ENCODE assay signal across 8 mouse cellular contexts in genomic region chr12:112873452-112874190, GRCm38 (mm10). TPM values are rescaled to one million over a fixed set of nuclear protein-coding genes. Genes with fewer than 3 reads are reported as not detected.
A peak's percentile ranks its signal among the peaks of the same experiment; 100 is the strongest.
DNase-seq lines count a peak whose midpoint lies in the region; ATAC-seq lines count a peak whose summit lies in the region.

No protein-coding gene starts in this region.

- no peak overlapping the region for H3K27ac ChIP-seq in forebrain, embryonic 11.5 days (ENCODE audit: low read depth, low read length)
- H3K27ac ChIP-seq in hindbrain, embryonic 14.5 days, result no peak overlapping the region
- H3K27ac ChIP-seq in limb, embryonic 10.5 days, result no peak overlapping the region
- no peak overlapping the region for H3K27ac ChIP-seq in midbrain, embryonic 14.5 days (replicated peaks; ENCODE audit: low read depth, low read length)
- no peak overlapping the region for H3K27ac ChIP-seq in stomach, embryonic 14.5 days (ENCODE audit: low read length)

- no peak overlapping the region for H3K4me3 ChIP-seq in forebrain, embryonic 11.5 days (ENCODE audit: low read depth, low read length)
- H3K4me3 ChIP-seq in hindbrain, embryonic 14.5 days (replicated peaks; ENCODE audit: low read length), result peak overlapping the region; percentile 21
- H3K4me3 ChIP-seq in limb, embryonic 10.5 days, result peak overlapping the region; percentile 39
- peak overlapping the region; percentile 24 for H3K4me3 ChIP-seq in midbrain, embryonic 14.5 days (replicated peaks; ENCODE audit: low read depth, low read length)
- H3K4me3 ChIP-seq in stomach, embryonic 14.5 days (ENCODE audit: low read depth, low read length), result peak overlapping the region; percentile 17

- whole genome bisulfite sequencing in forebrain, embryonic 11.5 days, result 21% methylated on average over 18 of the region's 18 CpGs
- WGBS in hindbrain, embryonic 14.5 days, result 22% methylated on average over 18 of the region's 18 CpGs
- WGBS in limb, embryonic 10.5 days, result 24% methylated on average over 18 of the region's 18 CpGs
- WGBS in midbrain, embryonic 14.5 days, result 22% methylated on average over 18 of the region's 18 CpGs
- 16% methylated on average over 18 of the region's 18 CpGs for WGBS in stomach, embryonic 14.5 days

- peaks cover 16% of the 10 kb centered on the region for H3K4me1 ChIP-seq in forebrain, embryonic 11.5 days (replicated peaks; ENCODE audit: control insufficient read depth, insufficient read depth, low read length)
- H3K4me1 ChIP-seq in hindbrain, embryonic 14.5 days (replicated peaks; ENCODE audit: control insufficient read depth, insufficient read depth, low read length), result peaks cover 21% of the 10 kb centered on the region; the same call in 1 of the 2 replicates
- peaks cover 55% of the 10 kb centered on the region for H3K4me1 ChIP-seq in limb, embryonic 10.5 days
- peaks cover 10% of the 10 kb centered on the region; the same call in 1 of the 2 replicates for H3K4me1 ChIP-seq in midbrain, embryonic 14.5 days (ENCODE audit: control insufficient read depth, insufficient read depth, low read length)
- peaks cover 25% of the 10 kb centered on the region; the same call in 1 of the 2 replicates for H3K4me1 ChIP-seq in stomach, embryonic 14.5 days (ENCODE audit: control insufficient read depth, insufficient read depth, low read length)

- H3K4me2 ChIP-seq in forebrain, embryonic 11.5 days (ENCODE audit: low read depth, low read length, severe bottlenecking), result peak overlapping the region; percentile 47
- H3K4me2 ChIP-seq in hindbrain, embryonic 14.5 days (replicated peaks), result peak overlapping the region; percentile 47
- peak overlapping the region; percentile 49 for H3K4me2 ChIP-seq in midbrain, embryonic 14.5 days (ENCODE audit: low read length)
- H3K4me2 ChIP-seq in stomach, embryonic 14.5 days (replicated peaks; ENCODE audit: low read depth, low read length), result peak overlapping the region; percentile 41

- intact Hi-C loops in gastrocnemius, postnatal 14 days (cut with DNase I; ENCODE audit: low total_unique reads), result no loop called here

- H3K9ac ChIP-seq in forebrain, embryonic 11.5 days (ENCODE audit: low read length), result peak overlapping the region; percentile 23; the same call in 1 of the 2 replicates
- H3K9ac ChIP-seq in hindbrain, embryonic 14.5 days, result peak overlapping the region; percentile 45; the same call in 1 of the 2 replicates
- H3K9ac ChIP-seq in midbrain, embryonic 14.5 days (replicated peaks; ENCODE audit: low read length), result no peak overlapping the region
- H3K9ac ChIP-seq in stomach, embryonic 14.5 days (replicated peaks; ENCODE audit: low read depth, low read length), result no peak overlapping the region

- ATAC-seq in forebrain, embryonic 11.5 days (replicated peaks; ENCODE audit: low FRiP score), result 0 out of 2 replicates have a peak, but pooled peaks have one; percentile 25
- peak; percentile 37; the same call in 1 of the 2 replicates for ATAC-seq in hindbrain, embryonic 14.5 days (ENCODE audit: low FRiP score)
- no peak for ATAC-seq in midbrain, embryonic 14.5 days (ENCODE audit: low FRiP score, low TSS enrichment)
- no peak for ATAC-seq in stomach, embryonic 14.5 days (ENCODE audit: insufficient number of reproducible peaks, insufficient read depth, low FRiP score, low read depth)

- peak; percentile 66 for DNase-seq in gastrocnemius, postnatal 14 days
- DNase-seq in gastrocnemius, adult 18-20 months (ENCODE audit: low spot score), result no peak
- DNase-seq in adrenal gland, postnatal 10 days, result peak; percentile 86
- peak; percentile 81 for DNase-seq in forebrain, embryonic 11.5 days (ENCODE audit: low spot score)
- peak; percentile 79 for DNase-seq in hindbrain, embryonic 14.5 days (ENCODE audit: low spot score)
- peak; percentile 81 for DNase-seq in limb, embryonic 10.5 days (ENCODE audit: low spot score)
- peak; percentile 86 for DNase-seq in midbrain, embryonic 14.5 days

- peaks cover 53% of the 10 kb centered on the region for H3K27me3 ChIP-seq in forebrain, embryonic 11.5 days (ENCODE audit: control insufficient read depth, insufficient read depth, low read length)
- peaks cover 54% of the 10 kb centered on the region for H3K27me3 ChIP-seq in hindbrain, embryonic 14.5 days (ENCODE audit: control insufficient read depth, insufficient read depth, low read length)
- peaks cover 98% of the 10 kb centered on the region for H3K27me3 ChIP-seq in limb, embryonic 10.5 days (ENCODE audit: low read depth, poor library complexity, severe bottlenecking)
- peaks cover 50% of the 10 kb centered on the region for H3K27me3 ChIP-seq in midbrain, embryonic 14.5 days (ENCODE audit: control insufficient read depth, insufficient read depth, low read length)
- peaks cover 25% of the 10 kb centered on the region for H3K27me3 ChIP-seq in stomach, embryonic 14.5 days (ENCODE audit: control insufficient read depth, insufficient read depth, low read length)

- no peaks in the 10 kb centered on the region for H3K9me3 ChIP-seq in forebrain, embryonic 11.5 days (ENCODE audit: control insufficient read depth, low read length)
- no peaks in the 10 kb centered on the region for H3K9me3 ChIP-seq in hindbrain, embryonic 14.5 days (ENCODE audit: control insufficient read depth, low read length)
- H3K9me3 ChIP-seq in limb, embryonic 10.5 days (replicated peaks), result no peaks in the 10 kb centered on the region
- no peaks in the 10 kb centered on the region for H3K9me3 ChIP-seq in midbrain, embryonic 14.5 days (ENCODE audit: control insufficient read depth, low read length)
- no peaks in the 10 kb centered on the region for H3K9me3 ChIP-seq in stomach, embryonic 14.5 days (ENCODE audit: control insufficient read depth, low read depth, low read length)

- no peaks in the 10 kb centered on the region for H3K36me3 ChIP-seq in forebrain, embryonic 11.5 days (ENCODE audit: control insufficient read depth, insufficient read depth, low read length)
- H3K36me3 ChIP-seq in hindbrain, embryonic 14.5 days (replicated peaks; ENCODE audit: control insufficient read depth, insufficient read depth), result no peaks in the 10 kb centered on the region
- H3K36me3 ChIP-seq in limb, embryonic 10.5 days, result no peaks in the 10 kb centered on the region
- no peaks in the 10 kb centered on the region for H3K36me3 ChIP-seq in midbrain, embryonic 14.5 days (ENCODE audit: control insufficient read depth, insufficient read depth, low read length)
- H3K36me3 ChIP-seq in stomach, embryonic 14.5 days (ENCODE audit: control insufficient read depth, insufficient read depth, low read length), result no peaks in the 10 kb centered on the region

RNA-seq across cellular contexts. Expression of gene Gpr132, which starts 5.6 kb away (rescaled TPM):
- under 1 TPM in 1 of 2 experiments, not detected in 1; 0.10 TPM for total RNA-seq in gastrocnemius, postnatal 14 days (2021)
- under 1 TPM in 1 of 2 experiments, not detected in 1; 0.14 TPM for total RNA-seq in gastrocnemius, adult 18-20 months (2021)
- 1 to 10 TPM; 1.1 to 1.2 TPM for total RNA-seq in adrenal gland, postnatal 10 days (2021)
- not detected in 2 replicates for polyA plus RNA-seq in forebrain, embryonic 11.5 days (2014; fragmentation: Nextera tagmentation; extraction: Ambion mirVana)
- not detected in 2 replicates for polyA plus RNA-seq in hindbrain, embryonic 14.5 days (2014; fragmentation: Nextera tagmentation; extraction: Ambion mirVana)
- polyA plus RNA-seq in limb, embryonic 10.5 days (2016; fragmentation: Nextera tagmentation; extraction: Ambion mirVana), result 0.11 TPM in 1 of 2 replicates, not detected in the other
- polyA plus RNA-seq in midbrain, embryonic 14.5 days (2014; fragmentation: Nextera tagmentation; extraction: Ambion mirVana), result 0.08 TPM in 1 of 2 replicates, not detected in the other
- polyA plus RNA-seq in stomach, embryonic 14.5 days (2014; fragmentation: Nextera tagmentation; extraction: Ambion mirVana), result 0.26 and 0.52 TPM in 2 replicates

RNA-seq across cellular contexts. Expression of gene Cdca4, which starts 44.4 kb away (rescaled TPM):
- total RNA-seq in gastrocnemius, postnatal 14 days (2021), result 1 to 10 TPM; 4.3 to 5.8 TPM
- 1 to 10 TPM; 2.2 to 2.8 TPM for total RNA-seq in gastrocnemius, adult 18-20 months (2021)
- 10 to 100 TPM; 20.2 to 23.1 TPM for total RNA-seq in adrenal gland, postnatal 10 days (2021)
- polyA plus RNA-seq in forebrain, embryonic 11.5 days (2014; fragmentation: Nextera tagmentation; extraction: Ambion mirVana), result 170 and 180 TPM in 2 replicates
- 39.1 and 43.4 TPM in 2 replicates for polyA plus RNA-seq in hindbrain, embryonic 14.5 days (2014; fragmentation: Nextera tagmentation; extraction: Ambion mirVana)
- 204 and 206 TPM in 2 replicates for polyA plus RNA-seq in limb, embryonic 10.5 days (2016; fragmentation: Nextera tagmentation; extraction: Ambion mirVana)
- 45.0 and 60.8 TPM in 2 replicates for polyA plus RNA-seq in midbrain, embryonic 14.5 days (2014; fragmentation: Nextera tagmentation; extraction: Ambion mirVana)
- 123 and 130 TPM in 2 replicates for polyA plus RNA-seq in stomach, embryonic 14.5 days (2014; fragmentation: Nextera tagmentation; extraction: Ambion mirVana)

RNA-seq across cellular contexts. Expression of gene Jag2, which starts 56.0 kb away (rescaled TPM):
- total RNA-seq in gastrocnemius, postnatal 14 days (2021), result 10 to 100 TPM; 24.2 to 25.5 TPM
- 10 to 100 TPM; 22.1 to 24.0 TPM for total RNA-seq in gastrocnemius, adult 18-20 months (2021)
- 10 to 100 TPM; 13.2 to 23.1 TPM for total RNA-seq in adrenal gland, postnatal 10 days (2021)
- polyA plus RNA-seq in forebrain, embryonic 11.5 days (2014; fragmentation: Nextera tagmentation; extraction: Ambion mirVana), result 3.2 and 4.3 TPM in 2 replicates
- polyA plus RNA-seq in hindbrain, embryonic 14.5 days (2014; fragmentation: Nextera tagmentation; extraction: Ambion mirVana), result 12.5 and 16.1 TPM in 2 replicates
- polyA plus RNA-seq in limb, embryonic 10.5 days (2016; fragmentation: Nextera tagmentation; extraction: Ambion mirVana), result 3.5 and 4.5 TPM in 2 replicates
- 15.1 and 18.5 TPM in 2 replicates for polyA plus RNA-seq in midbrain, embryonic 14.5 days (2014; fragmentation: Nextera tagmentation; extraction: Ambion mirVana)
- polyA plus RNA-seq in stomach, embryonic 14.5 days (2014; fragmentation: Nextera tagmentation; extraction: Ambion mirVana), result 8.4 and 8.5 TPM in 2 replicates

Comparison
In these comparisons a context has a peak if more than half of its experiments do, and no peak if none do; other contexts are left out.
1. ATAC-seq: peak in forebrain, embryonic 11.5 days (single experiment) and hindbrain, embryonic 14.5 days (single experiment); none in midbrain, embryonic 14.5 days (single experiment) and stomach, embryonic 14.5 days (single experiment).
2. H3K9ac ChIP-seq: peak in forebrain, embryonic 11.5 days (single experiment) and hindbrain, embryonic 14.5 days (single experiment); none in midbrain, embryonic 14.5 days (single experiment) and stomach, embryonic 14.5 days (single experiment).
3. Peak in every context shown above with its lines, with median percentiles within 50 percentile points of each other: H3K4me2 ChIP-seq.